Mouse (Mus musculus) cortical plate, adult 2 months (tissue): Measurements from ENCODE around the gene Cyp27a1. TPM values are rescaled to one million over a fixed set of nuclear protein-coding genes. Genes with fewer than 3 reads are reported as not detected.

Experiments
- H3K27ac ChIP-seq: fragments of 200-500 bp; 2 replicates; pipeline ENCODE4 v1.5.1; 2012; ENCODE audit warnings: low read length, control low read depth, inconsistent platforms; ENCODE audit not compliant: insufficient read depth
- H3K4me1 ChIP-seq: fragments of 200-500 bp; 2 replicates; pipeline ENCODE4 v1.6.1; 2011; ENCODE audit warnings: low read length; ENCODE audit not compliant: control insufficient read depth, insufficient read depth
- H3K4me3 ChIP-seq: fragments of 200-500 bp; 2 replicates; pipeline ENCODE4 v1.5.1; 2011; ENCODE audit warnings: mild to moderate bottlenecking, low read length, control low read depth; ENCODE audit not compliant: insufficient read depth
- CTCF ChIP-seq: fragments of 200-500 bp; IDR thresholded peaks from 2 replicates; pipeline ENCODE4 v1.5.1; 2011; ENCODE audit warnings: mild to moderate bottlenecking, control low read depth, low read length; ENCODE audit not compliant: insufficient read depth; ENCODE audit errors: extremely low read depth
- POLR2A ChIP-seq: fragments of 200-500 bp; IDR thresholded peaks from 2 replicates; pipeline ENCODE4 v1.6.1; 2011; ENCODE audit warnings: mild to moderate bottlenecking, low read length, control low read depth; ENCODE audit not compliant: insufficient read depth; ENCODE audit errors: extremely low read depth
- polyA plus RNA-seq: library from polyadenylated mRNA; depleted of rRNA; stranded (reverse); fragments of >200 nt; gene quantifications from 2 replicates; pipeline ENCODE4 v1.2.3, GENCODE M21; 2012

Gene Cyp27a1
- polyA plus RNA-seq, 1 experiment: 12.5 TPM

DNA sequence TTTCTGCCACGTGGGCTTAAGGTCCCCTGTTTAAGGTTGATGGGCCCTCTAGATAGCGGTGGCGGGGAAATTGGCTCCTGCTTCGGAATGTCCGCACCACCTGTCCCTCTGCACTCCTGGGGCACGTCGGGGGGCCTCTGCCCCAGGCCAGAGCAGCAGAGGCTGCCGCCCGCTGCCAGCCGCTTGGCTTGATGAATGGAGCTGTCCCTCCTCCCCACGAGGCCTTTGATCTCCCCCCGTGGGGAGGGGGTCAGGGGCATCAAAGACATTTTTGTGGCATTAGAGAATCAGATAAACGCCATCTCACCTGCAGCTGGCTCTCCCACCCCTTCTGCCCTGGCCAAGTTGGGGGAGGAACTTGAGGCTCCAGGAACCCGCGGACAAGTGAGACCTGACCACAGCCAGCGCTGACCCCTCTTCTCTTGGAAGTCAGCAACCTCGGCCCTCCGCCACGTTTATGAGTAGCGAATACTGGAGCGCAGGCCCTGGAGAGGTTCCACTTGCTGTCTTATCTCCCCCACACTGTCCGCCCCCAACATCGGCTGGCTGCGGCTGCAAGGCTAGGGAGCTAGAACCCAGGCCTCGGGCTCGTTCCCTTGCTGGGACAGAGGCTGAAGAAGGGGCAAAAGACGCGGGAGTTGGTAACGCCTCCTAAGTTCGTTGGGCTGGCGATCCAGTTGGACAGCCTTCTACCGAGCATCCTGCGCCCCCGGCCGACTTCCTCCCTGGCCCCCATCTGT lies 57.5 kb downstream of the Cyp27a1 start:
- no peak overlapping the region for H3K27ac ChIP-seq
- 0 out of 2 replicates have a peak, but pooled peaks cover 2% of the 10 kb centered on the region for H3K4me1 ChIP-seq
- no peak for TF ChIP-seq POLR2A
- TF ChIP-seq CTCF: no peak
- H3K4me3 ChIP-seq: no peak overlapping the region

DNA sequence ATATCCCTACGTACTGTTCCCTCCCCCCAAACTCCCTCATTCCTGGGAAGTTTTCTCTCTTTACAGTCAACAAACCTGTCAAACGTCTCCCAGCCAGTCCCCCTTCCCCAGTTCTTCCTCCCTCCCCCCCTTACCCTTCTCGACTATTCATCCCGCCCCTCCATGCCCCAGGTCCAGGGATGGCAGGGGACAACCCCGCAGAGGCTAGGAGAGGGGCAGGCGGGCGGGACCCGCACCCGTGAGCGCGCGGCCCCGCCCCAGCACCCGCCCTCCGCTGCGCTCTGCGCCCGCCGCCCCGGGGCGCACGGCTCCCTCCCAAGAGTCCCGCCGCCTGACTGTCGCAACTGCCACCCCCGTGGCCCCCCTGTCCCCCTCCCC lies 58.1 kb downstream of the Cyp27a1 start:
- TF ChIP-seq CTCF (no peak), POLR2A (no peak)
- Histone ChIP-seq H3K27ac (no peak overlapping the region), H3K4me3 (no peak overlapping the region; the same call in 1 of the 2 replicates), H3K4me1 (0 out of 2 replicates have a peak, but pooled peaks cover 2% of the 10 kb centered on the region)

DNA sequence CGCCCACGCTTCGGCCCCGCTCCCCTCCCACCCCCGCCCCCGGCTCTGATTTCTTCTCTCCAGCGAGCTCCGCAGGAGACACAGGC lies 58.3 kb downstream of the Cyp27a1 start, which contains the start of gene Wnt6:
Wnt6 (plus strand) TSS at position 48 of the 86 bp plus-strand sequence.
- no peak for TF ChIP-seq POLR2A
- TF ChIP-seq CTCF: no peak

DNA sequence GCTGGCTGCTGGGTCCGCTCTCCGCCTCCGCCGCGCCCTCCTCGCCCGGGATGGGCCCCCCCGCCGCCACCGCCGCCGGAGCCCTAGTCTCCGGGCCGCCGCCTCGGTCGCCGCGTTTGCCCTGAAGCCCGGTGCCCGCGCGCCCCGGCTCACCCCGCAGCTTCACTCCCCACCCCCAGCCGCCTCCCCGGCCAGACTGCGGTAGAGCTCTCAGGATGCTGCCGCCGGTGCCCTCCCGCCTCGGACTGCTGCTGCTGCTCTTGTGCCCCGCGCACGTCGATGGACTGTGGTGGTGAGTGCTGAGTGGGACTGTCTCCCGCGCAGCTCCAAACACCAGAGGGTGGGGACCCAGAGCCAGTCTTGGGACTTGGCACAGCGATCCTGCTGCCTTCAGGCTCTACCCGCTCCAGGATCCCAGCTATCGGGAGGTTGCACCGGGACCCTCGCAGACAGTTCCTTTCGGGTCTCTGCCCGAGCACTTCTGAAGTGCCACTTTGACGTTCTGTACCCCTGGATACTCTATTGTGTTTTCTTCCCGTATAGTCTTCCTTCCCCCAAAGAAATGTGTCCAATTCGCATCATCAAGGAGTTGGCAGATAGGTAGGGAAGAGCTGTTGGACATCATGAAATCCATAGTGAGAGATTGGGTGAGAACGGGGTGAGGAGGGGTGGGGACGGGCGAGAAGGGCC lies 58.7 kb downstream of the Cyp27a1 start:
- 0 out of 2 replicates have a peak, but pooled peaks cover 2% of the 10 kb centered on the region for H3K4me1 ChIP-seq
- peak overlapping the region; percentile 30; the same call in 1 of the 2 replicates for H3K4me3 ChIP-seq
- H3K27ac ChIP-seq: no peak overlapping the region
- TF ChIP-seq POLR2A (no peak), CTCF (no peak)

More for the DNA sequence above, 58.3 kb downstream of the Cyp27a1 start, which contains the start of gene Wnt6:
- H3K4me3 ChIP-seq: peak within 1 kb of the TSS; percentile 30; the same call in 1 of the 2 replicates
- no peak within 1 kb of the TSS for H3K27ac ChIP-seq
- H3K4me1 ChIP-seq: 0 out of 2 replicates have a peak, but pooled peaks cover 2% of the 10 kb centered on the region

DNA sequence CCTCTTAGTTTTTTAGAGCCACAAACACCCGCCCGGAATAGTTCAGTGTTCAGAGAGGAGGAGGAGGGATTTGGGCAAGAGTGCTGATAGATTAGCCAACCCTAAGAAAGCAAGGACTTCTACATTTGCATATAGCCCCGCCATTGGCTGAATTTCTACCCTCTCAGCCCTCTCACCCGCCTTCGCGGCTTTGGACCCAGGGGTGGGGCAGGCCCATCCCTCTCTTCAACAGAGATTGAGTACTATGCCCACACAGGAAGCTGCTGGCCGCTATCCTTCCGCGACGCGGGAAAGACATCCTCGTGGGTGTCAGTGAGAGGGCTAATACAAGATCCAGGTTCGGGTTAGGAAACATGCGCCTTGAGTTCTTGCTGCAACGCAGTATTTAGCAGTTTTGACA lies 59.8 kb downstream of the Cyp27a1 start:
- 0 out of 2 replicates have a peak, but pooled peaks cover 2% of the 10 kb centered on the region for H3K4me1 ChIP-seq
- H3K4me3 ChIP-seq: no peak overlapping the region
- H3K27ac ChIP-seq: no peak overlapping the region
- TF ChIP-seq CTCF (no peak), POLR2A (no peak)

DNA sequence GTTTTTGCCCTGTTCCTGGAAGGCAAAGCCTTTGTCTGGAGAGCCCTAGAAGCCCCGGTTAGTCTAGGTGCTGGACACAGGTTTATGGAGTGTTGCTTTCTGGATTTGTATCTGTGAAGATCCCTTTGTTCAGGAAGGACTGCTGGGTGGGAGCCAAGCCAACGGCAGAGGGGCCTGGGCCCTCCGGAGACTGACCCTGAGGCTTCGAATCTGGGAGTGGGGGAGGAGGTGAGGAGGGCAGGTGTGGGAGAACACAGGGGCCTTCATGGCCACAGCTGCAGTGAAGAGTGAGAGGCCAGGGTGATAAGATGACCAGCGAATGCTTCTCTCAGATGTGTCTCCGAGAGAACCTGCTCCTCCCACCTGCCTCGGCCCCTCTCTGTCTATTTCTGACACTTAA lies 60.7 kb downstream of the Cyp27a1 start:
- Histone ChIP-seq H3K4me3 (no peak overlapping the region), H3K4me1 (0 out of 2 replicates have a peak, but pooled peaks cover 2% of the 10 kb centered on the region), H3K27ac (no peak overlapping the region)
- TF ChIP-seq CTCF (no peak), POLR2A (no peak)

DNA sequence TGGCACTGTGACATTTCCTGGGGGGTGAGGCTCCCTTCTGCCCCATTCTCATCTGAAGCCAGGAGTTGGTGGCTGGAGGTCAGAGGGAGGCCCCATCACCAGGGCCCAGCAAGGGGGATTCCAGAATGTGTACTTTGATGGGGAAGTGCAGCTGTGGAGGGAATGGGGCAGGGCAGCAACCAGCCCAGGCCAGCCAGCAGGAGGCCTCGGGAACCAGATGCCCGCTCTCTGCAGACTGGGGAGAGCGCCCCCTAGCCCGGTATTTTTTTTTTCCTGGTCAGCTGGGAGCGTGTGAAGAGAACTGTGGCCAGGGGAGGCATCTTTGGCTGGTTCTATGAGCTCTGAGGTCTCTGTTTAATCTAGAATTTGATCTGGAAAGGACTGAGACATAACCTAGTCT lies 62.4 kb downstream of the Cyp27a1 start:
- Histone ChIP-seq H3K4me3 (no peak overlapping the region), H3K4me1 (0 out of 2 replicates have a peak, but pooled peaks cover 2% of the 10 kb centered on the region), H3K27ac (no peak overlapping the region)
- TF ChIP-seq CTCF (no peak), POLR2A (no peak)

DNA sequence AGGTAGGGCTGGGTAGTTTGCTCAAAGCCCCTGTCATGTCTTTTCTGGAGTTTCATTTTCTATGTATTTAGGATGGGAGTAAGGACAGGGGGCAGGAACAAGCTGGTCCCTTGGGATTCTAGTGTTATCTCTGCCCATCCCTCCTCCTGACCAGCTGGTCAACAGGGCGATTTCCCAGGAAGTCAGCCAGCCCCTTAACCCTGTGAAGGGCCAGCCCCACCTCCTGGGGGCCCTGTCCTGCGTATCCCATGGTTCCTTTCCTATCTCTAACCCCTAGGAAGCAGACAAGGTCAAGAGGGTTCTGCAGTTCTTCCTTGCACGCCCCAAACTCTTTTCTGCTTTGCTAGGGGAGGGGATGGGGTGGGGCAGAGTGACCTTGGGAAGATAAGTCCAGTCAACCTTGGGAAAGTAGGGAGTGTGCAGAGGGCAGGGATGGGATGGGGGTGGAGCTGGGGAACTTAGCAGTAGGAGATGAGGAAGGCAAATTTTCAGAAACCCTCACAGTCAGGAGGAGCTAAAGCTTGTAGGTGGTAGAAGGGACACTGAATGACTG lies 65.6 kb downstream of the Cyp27a1 start:
- H3K4me3 ChIP-seq: no peak overlapping the region
- no peak overlapping the region for H3K27ac ChIP-seq
- no peaks in the 10 kb centered on the region for H3K4me1 ChIP-seq
- TF ChIP-seq POLR2A: no peak
- TF ChIP-seq CTCF: no peak

DNA sequence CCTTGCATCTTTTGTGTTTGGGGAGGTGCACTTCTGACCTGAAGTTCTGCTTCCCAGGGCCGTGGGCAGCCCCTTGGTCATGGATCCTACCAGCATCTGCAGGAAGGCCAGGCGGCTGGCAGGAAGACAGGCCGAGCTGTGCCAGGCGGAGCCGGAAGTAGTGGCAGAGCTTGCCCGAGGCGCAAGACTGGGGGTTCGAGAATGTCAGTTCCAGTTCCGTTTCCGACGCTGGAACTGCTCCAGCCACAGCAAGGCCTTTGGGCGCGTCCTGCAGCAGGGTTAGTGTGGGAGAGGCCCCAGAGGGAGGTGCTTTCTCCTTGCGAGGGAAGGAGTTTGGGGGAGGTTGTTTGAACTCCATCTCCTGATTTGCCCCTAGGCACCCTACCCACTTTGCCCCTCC lies 68.7 kb downstream of the Cyp27a1 start:
- Histone ChIP-seq H3K4me1 (no peaks in the 10 kb centered on the region), H3K4me3 (no peak overlapping the region), H3K27ac (no peak overlapping the region)
- TF ChIP-seq CTCF: no peak
- no peak for TF ChIP-seq POLR2A

DNA sequence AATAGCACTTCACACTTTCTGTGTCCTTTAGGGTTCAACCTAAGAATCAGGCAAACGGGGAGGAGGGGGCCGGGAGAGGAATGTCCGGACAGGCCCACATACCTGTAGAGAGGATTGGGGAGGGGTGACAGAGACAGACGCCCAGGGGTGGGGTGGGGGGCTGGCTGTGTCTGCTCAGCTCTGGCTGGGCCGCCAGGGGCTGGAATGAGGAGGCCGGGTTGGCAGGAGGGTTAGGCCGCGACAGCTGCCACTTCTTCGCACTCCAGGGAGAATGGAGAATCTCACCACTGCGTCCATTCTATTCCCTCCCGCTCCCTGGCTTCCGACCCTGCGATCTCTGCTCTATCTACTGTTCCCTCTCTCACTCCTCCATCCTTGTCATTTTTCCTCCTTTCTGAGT lies 70.2 kb downstream of the Cyp27a1 start:
- TF ChIP-seq CTCF (no peak), POLR2A (no peak)
- no peak overlapping the region for H3K27ac ChIP-seq
- H3K4me3 ChIP-seq: peak overlapping the region; percentile 19; the same call in 1 of the 2 replicates
- no peaks in the 10 kb centered on the region for H3K4me1 ChIP-seq
